Comparison of ENCODE assay signal across 28 mouse cellular contexts in the genomic region with DNA sequence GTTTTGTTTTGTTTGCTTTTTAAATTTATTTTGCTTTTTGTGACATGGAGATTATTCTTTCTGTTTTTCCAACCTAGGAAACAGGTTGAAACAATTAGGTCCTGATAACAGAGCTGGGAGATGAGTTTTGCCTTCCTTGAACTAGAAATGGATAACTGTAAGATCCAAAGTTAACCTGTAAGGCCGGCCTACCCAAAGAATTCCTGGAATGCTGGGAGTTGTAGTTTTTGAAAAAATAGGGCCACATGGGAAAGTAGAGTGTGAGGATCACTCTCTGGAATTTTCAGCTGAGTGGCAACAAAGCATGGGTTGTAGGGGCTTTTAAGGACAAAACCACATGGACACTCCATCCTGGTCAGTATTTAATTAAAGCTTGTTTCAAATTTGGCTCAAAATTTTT. TPM values are rescaled to one million over a fixed set of nuclear protein-coding genes. Genes with fewer than 3 reads are reported as not detected.
"Had no signal": no experiment of that assay in that cellular context is flagged by ENCODE, and none has a peak within 500 bp of the region (broad histone marks: within the 10 kb centered on the region; RNA-seq: fewer than 3 reads in every experiment).

No protein-coding gene starts in this region.

- H3K27me3 ChIP-seq: limb, embryonic 12.5 days; limb, embryonic 15.5 days; midbrain, embryonic 12.5 days; midbrain, embryonic 15.5 days; neural tube, embryonic 12.5 days; neural tube, embryonic 15.5 days had no signal

- H3K27ac ChIP-seq: limb, embryonic 12.5 days; limb, embryonic 15.5 days; liver, embryonic 14.5 days; macrophage; midbrain, embryonic 12.5 days; midbrain, embryonic 15.5 days; neural tube, embryonic 12.5 days; neural tube, embryonic 15.5 days; stomach, postnatal 0 days had no signal

- H3K4me2 ChIP-seq: limb, embryonic 12.5 days; limb, embryonic 15.5 days; liver, embryonic 11.5 days; lung, embryonic 14.5 days; midbrain, embryonic 12.5 days; midbrain, embryonic 15.5 days; neural tube, embryonic 12.5 days; neural tube, embryonic 15.5 days had no signal

- H3K9ac ChIP-seq: limb, embryonic 12.5 days; limb, embryonic 15.5 days; liver, embryonic 14.5 days; liver, postnatal 0 days; lung, embryonic 14.5 days; midbrain, embryonic 12.5 days; midbrain, embryonic 15.5 days; neural tube, embryonic 12.5 days; neural tube, embryonic 15.5 days had no signal

- H3K4me3 ChIP-seq: limb, embryonic 12.5 days; limb, embryonic 15.5 days; midbrain, embryonic 12.5 days; midbrain, embryonic 15.5 days; neural tube, embryonic 12.5 days; neural tube, embryonic 15.5 days had no signal

- ATAC-seq: liver, postnatal 0 days; lung, postnatal 0 days; midbrain, embryonic 15.5 days had no signal

- DNase-seq: kidney, adult 8-10 months; kidney, postnatal 25 days; left cerebral cortex, postnatal 4 days; liver, postnatal 0 days; lung, embryonic 14.5 days; thymus, adult 18-20 months; thymus, postnatal 36 days had no signal

- H3K9me3 ChIP-seq: limb, embryonic 12.5 days; limb, embryonic 15.5 days; midbrain, embryonic 12.5 days; midbrain, embryonic 15.5 days; neural tube, embryonic 12.5 days; neural tube, embryonic 15.5 days had no signal

- H3K36me3 ChIP-seq: limb, embryonic 12.5 days; limb, embryonic 15.5 days; midbrain, embryonic 12.5 days; midbrain, embryonic 15.5 days; neural tube, embryonic 12.5 days; neural tube, embryonic 15.5 days had no signal

- H3K4me1 ChIP-seq: limb, embryonic 15.5 days; neural tube, embryonic 12.5 days; neural tube, embryonic 15.5 days had no signal

RNA-seq across cellular contexts. Expression of gene 1700029P11Rik, which starts 1.8 kb away (rescaled TPM):
- total RNA-seq: layer of hippocampus, adult 18-20 months; layer of hippocampus, postnatal 14 days; left cerebral cortex, adult 8-10 months; left cerebral cortex, postnatal 14 days; left cerebral cortex, postnatal 4 days; megakaryocyte, adult 5-6 weeks had no signal
- polyA plus RNA-seq: kidney, embryonic 16.5 days; limb, embryonic 12.5 days; limb, embryonic 15.5 days; liver, embryonic 11.5 days; liver, embryonic 14.5 days; liver, postnatal 0 days; lung, embryonic 14.5 days; lung, postnatal 0 days; macrophage; midbrain, embryonic 12.5 days; midbrain, embryonic 15.5 days; neural tube, embryonic 12.5 days; neural tube, embryonic 15.5 days; small intestine, adult 2 months; spleen, adult 2 months; stomach, embryonic 14.5 days; stomach, postnatal 0 days; urinary bladder, adult 2 months had no signal

RNA-seq across cellular contexts. Expression of gene Csdc2, which starts 45.6 kb away (rescaled TPM):
- total RNA-seq: megakaryocyte, adult 5-6 weeks had no signal
